Mouse (Mus musculus) adrenal gland, adult 18-20 months (tissue): Measurements from ENCODE around the gene Trmt10c. TPM values are rescaled to one million over a fixed set of nuclear protein-coding genes. Genes with fewer than 3 reads are reported as not detected.
A peak's percentile ranks its signal among the peaks of the same experiment; 100 is the strongest.
"Not testable (repeated sequence)": the region's sequence is repeated elsewhere in the genome, so short reads cannot be mapped to it uniquely, and the experiment has no call there.

Source experiments
- DNase-seq, 2 experiments: peaks; one replicate each; pipeline ENCODE4 v3.0.0; 2021 to 2022; ENCODE audit warnings: low spot score in 2 of 2
- microRNA-seq, 2 experiments: library from miRNA; unstranded; fragments of <30 nt; microRNA quantifications; one replicate each; pipeline ENCODE4 v1.2.0; 2021; ENCODE audit warnings: borderline number of aligned reads in 2 of 2
- total RNA-seq, 2 experiments: library from RNA; stranded (reverse); gene quantifications; 1 replicate in 1 of 2; 2 replicates in 1 of 2; pipeline ENCODE4 v1.2.3; 2021

Trmt10c gene
- total RNA-seq, 2 experiments from 2014 or later, result 23.9 to 24.0 TPM

DNA sequence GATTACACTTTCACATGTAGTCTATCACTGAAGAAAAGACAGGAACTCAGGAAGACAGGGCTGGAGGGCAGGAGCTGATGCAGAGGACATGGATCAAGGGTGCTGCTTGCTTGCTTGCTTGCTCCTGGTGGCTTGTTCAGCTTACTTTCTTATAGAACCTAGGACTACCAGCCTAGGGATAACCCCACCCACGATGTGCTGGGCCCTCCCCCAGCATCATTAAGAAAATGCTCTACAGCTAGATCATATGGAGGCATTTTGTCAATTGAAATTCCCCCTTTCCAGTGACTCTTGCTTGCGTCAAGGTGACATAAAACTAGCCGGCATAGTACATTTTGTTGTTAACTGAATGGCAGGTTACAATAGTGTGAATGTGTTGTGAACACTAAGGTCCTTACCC, 18.3 kb upstream of the Trmt10c start:
- no peak for DNase-seq

GRCm38 (mm10) chr16:56048038-56048437, 10.4 kb upstream of the Trmt10c start, which contains the start of gene Senp7:
Senp7 (plus strand) TSS chr16:56048338.
- DNase-seq, result not testable (repeated sequence)

DNA sequence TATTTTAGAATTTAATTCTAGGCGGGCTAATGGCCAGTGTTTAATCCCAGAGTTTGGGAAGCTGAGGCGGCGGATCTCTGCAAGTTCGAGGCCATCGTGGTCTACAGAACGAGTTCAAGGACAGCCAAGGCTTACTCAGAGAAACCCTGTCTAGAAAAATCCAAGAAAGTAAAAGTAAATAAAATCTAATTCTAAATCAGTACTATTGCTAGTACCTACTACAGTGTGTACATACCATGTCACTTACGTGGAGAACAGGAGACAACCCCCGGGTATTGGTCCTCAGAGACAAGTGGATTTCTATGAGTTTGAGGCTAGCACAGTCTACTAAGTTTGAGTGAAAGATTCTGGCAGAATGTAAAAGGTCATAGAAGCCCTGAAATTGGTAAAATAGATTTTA, 471 bp upstream of the Trmt10c start:
- no peak for DNase-seq

DNA sequence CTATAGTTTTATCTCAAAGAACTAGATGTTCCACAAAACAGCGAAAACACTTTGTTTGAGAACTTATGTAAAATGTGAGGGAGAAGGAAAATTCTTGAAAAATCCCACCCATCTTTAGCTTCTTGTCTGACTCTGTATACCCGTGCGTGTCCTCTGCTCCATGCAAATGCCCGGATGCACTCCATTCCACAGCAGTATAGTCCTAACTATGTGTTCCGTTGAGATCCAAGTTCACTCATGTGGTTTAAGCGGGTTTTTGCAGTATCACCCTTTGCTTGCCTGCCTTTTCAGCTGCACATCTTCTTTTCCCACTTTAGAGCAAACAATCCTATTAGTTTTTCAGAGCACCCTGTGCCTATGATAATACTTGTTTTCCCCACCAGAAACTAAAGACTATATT, 1.1 kb downstream of the Trmt10c start:
- DNase-seq, result no peak

DNA sequence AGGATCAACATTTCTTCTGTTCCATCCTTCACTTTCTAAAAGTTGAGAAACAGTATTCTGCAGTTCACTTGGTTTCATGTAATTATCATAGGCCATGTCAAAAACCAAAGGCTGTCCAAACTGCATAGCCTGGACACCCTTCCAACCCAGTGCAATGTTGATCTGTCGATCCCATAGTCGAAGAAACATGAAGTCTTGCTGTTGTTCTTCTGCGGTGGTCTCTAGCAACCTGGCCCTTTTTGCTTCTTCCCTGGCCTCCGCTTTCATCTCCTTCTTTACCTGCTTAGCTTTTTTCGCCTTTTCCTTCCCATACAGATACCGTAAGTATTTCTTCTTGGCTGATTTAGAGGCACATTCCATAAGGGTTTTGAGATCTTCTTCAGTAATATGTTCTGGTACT, 3.1 kb downstream of the Trmt10c start:
- DNase-seq, result no peak

DNA sequence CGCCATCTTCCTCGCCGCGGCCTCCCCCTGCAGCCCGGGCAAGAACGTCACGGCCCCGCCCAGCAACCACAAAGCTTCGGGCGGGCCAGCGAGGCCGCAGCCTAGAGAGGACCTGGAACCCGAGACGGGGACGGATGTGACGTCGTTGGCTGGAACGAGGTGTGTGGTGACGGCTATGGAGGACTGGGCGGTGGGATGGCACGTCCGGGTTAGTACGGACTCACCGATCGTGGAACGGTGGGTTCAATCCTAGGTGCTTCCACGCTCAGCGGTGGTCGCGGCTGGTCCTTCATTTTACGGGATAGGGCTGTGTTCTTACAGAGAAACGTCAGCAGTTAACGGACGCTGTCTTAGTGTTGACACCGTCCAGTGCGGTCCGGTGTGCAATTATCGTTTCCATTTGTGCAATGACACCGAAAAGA, 7.9 kb downstream of the Trmt10c start, which contains the start of gene Pcnp:
Pcnp (minus strand) TSS at position 79 of the 422 bp plus-strand sequence.
- peak; percentile 93 to 97 for DNase-seq

DNA sequence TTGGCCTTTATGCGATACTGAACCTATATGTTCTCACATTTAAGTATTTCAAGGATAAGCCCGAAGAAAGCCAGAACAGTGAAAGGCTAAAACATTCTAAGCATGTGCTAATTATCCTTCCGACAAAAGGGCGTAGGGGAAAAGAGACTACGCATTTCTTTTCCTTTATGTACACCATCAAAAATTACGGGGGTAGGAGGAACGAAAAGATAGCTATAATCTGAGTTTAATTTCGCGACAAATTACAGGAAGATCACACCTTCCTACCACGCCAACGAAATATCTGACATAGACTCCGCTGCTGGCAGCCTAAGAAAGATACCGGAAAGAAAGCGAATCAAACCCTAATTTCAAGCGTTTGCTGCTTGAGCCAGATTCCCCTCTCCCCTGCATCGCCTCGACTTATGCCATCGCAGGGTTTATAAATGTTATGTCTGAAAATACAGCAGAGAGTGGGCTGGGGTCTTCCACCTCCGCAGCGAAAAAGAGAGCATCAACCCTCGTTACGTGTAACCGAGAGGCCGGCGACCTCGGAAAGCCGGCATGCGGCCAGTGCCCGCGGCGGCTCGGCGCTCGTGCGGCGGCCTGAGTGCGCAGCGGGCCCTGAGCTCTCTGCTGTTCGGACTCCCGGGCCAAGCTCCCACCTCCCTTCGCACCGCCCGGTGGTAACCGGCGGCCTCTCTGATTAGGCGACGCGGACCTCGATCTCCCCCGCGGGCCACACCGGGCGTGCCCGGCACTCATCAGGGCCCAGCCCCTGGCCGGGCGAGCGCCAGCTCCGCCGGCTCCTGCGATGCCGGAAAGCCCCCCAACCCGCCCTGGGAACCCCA, 8.7 kb downstream of the Trmt10c start:
- no peak for DNase-seq

- DNase-seq, result no peak
Observed at GRCm38 (mm10) chr16:56027854-56028629, 9.6 kb downstream of the Trmt10c start.

- no peak for DNase-seq
Observed at GRCm38 (mm10) chr16:56019660-56020059, 18.0 kb downstream of the Trmt10c start.

DNA sequence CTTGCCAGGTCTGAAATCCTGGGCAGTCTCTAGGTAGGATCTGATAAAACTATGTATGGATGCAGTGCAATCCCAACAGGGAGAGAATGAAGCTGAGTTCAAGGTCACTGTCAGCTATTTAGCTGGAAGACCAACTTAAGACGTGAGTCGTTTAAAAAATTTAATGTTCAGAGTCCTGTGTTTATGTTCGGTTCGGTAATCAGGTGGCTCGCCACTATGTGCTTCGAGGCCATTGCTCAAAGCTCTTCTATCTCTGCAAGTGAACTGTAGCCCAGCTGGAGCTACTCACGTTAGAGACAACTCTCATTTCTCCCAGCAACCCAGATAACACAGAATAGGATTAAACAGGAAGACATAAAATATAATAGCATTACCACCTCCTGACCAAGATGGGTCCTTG, 23.5 kb downstream of the Trmt10c start:
- no peak for DNase-seq

GRCm38 (mm10) chr16:56012789-56013743, 24.6 kb downstream of the Trmt10c start:
- no peak for DNase-seq

- DNase-seq, result no peak
Observed at GRCm38 (mm10) chr16:56008862-56009261, 28.8 kb downstream of the Trmt10c start.

DNA sequence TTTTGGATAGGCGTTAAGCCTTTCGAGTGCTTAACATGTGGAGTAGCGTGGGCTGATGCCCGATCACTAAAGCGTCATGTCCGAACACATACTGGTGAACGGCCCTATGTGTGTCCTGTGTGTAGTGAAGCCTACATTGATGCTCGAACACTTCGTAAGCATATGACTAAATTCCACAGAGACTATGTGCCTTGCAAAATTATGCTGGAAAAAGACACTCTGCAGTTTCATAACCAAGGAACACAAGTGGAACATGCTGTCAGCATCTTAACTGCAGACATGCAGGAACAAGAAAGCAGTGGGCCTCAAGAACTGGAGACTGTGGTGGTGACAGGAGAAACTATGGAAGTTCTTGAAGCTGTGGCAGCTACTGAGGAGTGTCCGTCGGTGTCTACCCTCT, 30.8 kb downstream of the Trmt10c start:
- no peak for DNase-seq

DNA sequence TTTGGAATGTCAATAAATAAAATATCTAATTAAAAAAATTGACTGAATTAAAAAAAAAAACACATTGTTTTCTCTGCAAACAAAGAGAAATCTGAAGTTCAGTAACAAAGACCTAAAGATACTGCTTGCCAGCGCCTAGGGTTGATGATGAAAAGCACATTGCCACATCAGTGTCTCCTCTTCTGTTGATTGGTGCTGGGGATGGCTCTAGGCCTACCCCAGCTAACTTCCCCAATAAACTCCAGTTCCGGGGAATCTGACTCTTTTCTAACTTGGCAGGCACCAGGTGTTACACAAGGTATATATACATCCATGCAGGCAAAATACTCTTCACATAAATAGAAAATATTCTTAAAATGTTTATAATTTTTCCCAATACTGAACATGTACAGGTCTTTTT, 43.4 kb downstream of the Trmt10c start:
- DNase-seq, result no peak

DNA sequence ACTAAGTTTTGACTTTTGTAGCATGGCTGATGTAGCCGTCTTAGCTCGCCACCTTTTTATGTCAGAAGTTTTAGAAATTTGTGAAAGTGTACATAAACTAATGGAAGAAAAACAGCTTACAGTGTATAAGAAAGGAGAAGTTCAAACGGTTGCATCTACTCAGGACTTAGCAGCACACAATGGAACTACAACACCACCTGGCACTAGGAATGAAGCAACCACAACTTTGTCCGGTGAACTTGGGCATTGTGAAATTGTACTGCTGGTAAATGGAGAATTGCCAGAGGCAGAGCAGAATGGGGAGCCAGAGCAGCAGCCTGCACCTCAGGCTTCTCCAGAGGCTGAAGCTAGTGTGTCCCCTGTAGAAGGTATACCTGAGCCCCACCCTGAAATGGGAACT, 47.3 kb downstream of the Trmt10c start:
- no peak for DNase-seq

GRCm38 (mm10) chr16:55986001-55986400, 51.6 kb downstream of the Trmt10c start:
- no peak for DNase-seq

Small RNA genes within 50 kb of the gene (microRNA-seq; reads per million reads assigned to microRNA genes)
- gene Gm24047, result 0 reads per million in 2 experiments

Other genes starting within 250 kb of the Trmt10c start
- gene Nfkbiz, start 198.9 kb downstream of the Trmt10c start, total RNA-seq, result 1 to 10 TPM; 4.2 to 6.2 TPM
- gene Nxpe3, start 142.5 kb downstream of the Trmt10c start, total RNA-seq, result 1 to 10 TPM; 1.4 to 1.6 TPM
- gene Cep97, start 103.0 kb downstream of the Trmt10c start, total RNA-seq, result 1 to 10 TPM; 7.1 to 7.6 TPM
- gene Rpl24, start 71.5 kb downstream of the Trmt10c start, total RNA-seq, result 100 to 1,000 TPM; 715 to 723 TPM
- gene Zbtb11, start 63.9 kb downstream of the Trmt10c start, total RNA-seq, result 10 to 100 TPM; 20.9 to 25.2 TPM
- gene Pcnp, start 8.1 kb downstream of the Trmt10c start, total RNA-seq, result 100 to 1,000 TPM; 110 to 123 TPM
- 10 to 100 TPM; 12.7 to 17.5 TPM for gene Senp7, start 10.5 kb upstream of the Trmt10c start, total RNA-seq
- gene Impg2, start 166.5 kb upstream of the Trmt10c start, total RNA-seq, result under 1 TPM; 0.16 to 0.43 TPM